Mouse (Mus musculus) c-Kit-negative CD71-positive TER-119-positive erythroid progenitor cells, embryonic 14.5 days (primary cell): ENCODE data around the gene Gm9733.
"Not testable (repeated sequence)": the region's sequence is repeated elsewhere in the genome, so short reads cannot be mapped to it uniquely, and the experiment has no call there.

Experiments
- DNase-seq: peaks from one replicate; pipeline ENCODE4 v3.0.0-alpha.2; 2013; ENCODE audit warnings: low read depth, low spot score

The Gm9733 gene

DNA sequence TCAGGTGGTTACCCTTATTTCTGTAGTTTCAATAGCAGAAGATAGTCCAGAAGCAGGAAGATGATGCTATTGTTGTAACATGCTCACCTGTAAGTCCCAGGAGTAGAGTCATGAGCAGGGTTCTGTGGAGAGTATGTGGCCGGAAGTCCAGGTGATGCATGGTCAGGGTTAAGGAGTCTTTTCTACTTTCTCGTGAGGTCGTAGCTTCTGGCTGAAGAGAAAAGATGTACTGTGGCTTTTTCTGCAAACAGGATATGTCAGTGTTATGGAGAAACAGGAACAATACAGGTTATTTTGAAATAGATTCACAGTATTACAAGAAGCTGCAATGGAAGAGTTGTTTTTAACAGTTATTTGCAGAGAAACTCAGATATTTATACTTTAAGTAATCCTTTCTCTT, at the start of gene Gm9733:
Gm9733 (minus strand) TSS at position 240 of the 400 bp plus-strand sequence.
- DNase-seq: no peak

DNA sequence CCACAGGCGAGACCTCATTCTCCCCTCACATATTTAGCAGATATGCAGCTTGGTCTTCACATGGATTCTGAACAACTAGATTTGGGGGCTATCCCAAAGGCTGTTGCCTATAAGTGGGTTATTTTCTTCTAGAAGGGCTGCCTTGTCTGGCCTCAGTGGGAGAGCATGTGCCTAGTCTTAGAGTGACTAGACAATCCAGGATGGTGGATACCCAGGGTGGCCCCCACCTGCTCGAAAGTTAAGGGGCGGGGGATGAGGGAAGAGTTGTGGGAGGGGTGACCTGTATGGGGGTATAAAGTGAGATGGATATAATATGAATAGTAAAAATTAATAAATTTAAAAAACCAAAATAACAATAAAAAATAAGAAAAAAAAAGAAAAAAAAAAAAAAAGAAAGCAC, 23.6 kb upstream of the Gm9733 start:
- DNase-seq: not testable (repeated sequence)

DNA sequence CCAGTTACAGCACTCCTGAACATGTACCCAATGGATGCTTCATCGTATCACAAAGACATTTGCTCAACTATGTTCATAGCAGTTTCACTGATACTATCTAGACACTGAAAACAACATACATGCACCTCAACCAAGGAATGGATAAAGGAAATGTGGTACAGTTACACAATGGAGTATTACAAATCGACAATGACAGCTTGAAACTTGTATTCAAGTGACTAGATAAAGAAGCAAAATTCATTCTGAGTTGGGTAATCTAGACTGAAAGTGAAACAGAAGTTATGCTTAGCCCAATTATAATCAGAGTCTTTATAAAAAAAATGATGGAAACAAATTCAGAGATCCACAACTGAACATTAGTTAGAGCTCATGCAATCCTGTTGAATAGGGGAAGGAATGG, 18.2 kb upstream of the Gm9733 start:
- not testable (repeated sequence) for DNase-seq

- not testable (repeated sequence) for DNase-seq
These were observed 13.5 kb upstream of the Gm9733 start for GRCm38 (mm10) chr3:15345606-15346005.

DNA sequence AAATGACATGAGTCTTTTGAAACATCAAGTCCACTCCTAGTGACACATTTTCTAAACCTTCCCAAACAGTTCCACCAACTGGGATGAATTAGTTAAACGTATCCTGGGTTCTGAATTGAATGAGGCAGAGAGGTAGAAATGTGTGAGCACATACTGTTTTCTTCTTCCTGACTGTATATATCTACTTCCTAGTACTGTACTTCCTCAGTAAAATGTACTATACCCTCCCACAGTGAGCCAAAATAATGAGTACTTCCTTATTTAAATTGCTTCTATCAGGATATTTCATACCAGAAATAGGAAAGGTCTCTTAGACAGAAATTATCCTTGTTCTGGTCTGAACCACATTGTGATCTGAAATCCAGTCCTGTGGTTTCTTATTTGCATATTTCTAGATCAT, 8.2 kb upstream of the Gm9733 start:
- DNase-seq: no peak

DNA sequence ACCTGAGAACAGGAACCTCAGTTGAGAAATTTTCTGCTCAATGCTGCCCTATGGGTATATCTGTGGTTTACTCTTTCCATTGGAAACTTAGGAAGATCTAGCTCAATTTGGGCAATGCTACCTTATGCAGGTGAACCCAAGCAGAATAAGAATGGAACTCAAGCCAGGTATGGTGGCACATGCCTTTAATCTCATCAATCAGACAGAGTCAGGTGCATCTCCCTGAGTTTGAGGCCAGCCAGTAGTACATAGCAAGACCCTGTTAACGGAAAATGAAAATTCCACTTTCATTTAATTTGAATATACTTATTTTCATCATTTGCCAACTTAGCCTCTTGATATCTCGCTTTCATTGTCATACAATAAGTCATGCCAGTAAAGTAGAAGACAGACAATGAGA, 2.1 kb upstream of the Gm9733 start:
- DNase-seq: no peak

DNA sequence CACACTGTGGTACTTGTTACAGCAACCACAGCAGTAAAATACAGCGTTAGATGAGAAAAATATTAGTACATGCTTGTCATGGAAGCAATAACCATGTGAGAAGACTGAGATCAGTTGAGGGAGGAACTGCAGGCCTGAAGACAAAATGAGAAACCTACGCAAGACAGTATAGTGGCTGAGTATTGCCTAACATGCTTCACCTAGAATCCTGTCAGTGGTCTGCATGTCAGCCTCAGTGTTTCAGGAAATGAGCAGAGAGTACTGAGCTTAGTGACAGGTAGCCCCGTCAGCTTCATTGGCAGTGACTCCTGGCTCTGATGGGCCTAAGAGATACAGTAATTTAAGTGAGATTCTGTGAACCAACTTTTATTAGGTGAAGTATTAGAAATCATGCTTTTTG, 557 bp downstream of the Gm9733 start:
- no peak for DNase-seq

DNA sequence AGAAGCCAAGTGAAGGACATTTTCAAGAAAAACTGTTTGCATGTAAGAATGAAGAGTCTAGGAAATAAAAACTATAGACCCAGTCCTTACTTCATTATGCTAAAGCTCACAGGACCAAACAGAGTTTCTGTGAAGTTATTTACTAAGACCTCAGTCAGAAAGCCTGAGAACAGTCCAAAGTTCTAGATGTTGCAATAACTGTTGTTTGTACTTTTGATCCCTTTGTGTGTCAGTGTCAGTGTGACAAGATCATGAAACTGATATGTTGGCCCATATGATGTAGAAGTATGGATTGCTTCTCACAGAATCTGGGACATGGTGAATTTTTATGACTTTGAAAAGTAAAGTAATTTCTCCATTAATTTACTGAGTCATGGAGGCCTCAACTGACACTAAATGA, 2.6 kb downstream of the Gm9733 start:
- no peak for DNase-seq

GRCm38 (mm10) chr3:15284424-15285328, 47.4 kb downstream of the Gm9733 start:
- DNase-seq: no peak

GRCm38 (mm10) chr3:15275899-15276526, 56.1 kb downstream of the Gm9733 start:
- DNase-seq: no peak

GRCm38 (mm10) chr3:15264450-15264849, 67.7 kb downstream of the Gm9733 start:
- DNase-seq: peak; percentile 31

- no peak for DNase-seq
These were observed 76.4 kb downstream of the Gm9733 start for GRCm38 (mm10) chr3:15255726-15256125.
